Mouse (Mus musculus) forebrain, embryonic 14.5 days (tissue): ENCODE measurements around the gene Efna5. TPM values are rescaled to one million over a fixed set of nuclear protein-coding genes. Genes with fewer than 3 reads are reported as not detected.

Source experiments
- ATAC-seq: fragments of 200-750 bp; cut with Nextera tagmentation; 2 replicates; pipeline ENCODE4 v1.8.0; 2017; ENCODE audit warnings: mild to moderate bottlenecking, moderate library complexity
- DNase-seq: peaks from one replicate; pipeline ENCODE4 v3.0.0-alpha.2; 2015; ENCODE audit warnings: low spot score
- H3K27ac ChIP-seq: fragments of 300-500 bp; sonication (generic); 2 replicates; pipeline ENCODE4 v1.5.1; 2014; ENCODE audit warnings: low read depth, mild to moderate bottlenecking, control low read depth, low read length, moderate library complexity
- H3K27me3 ChIP-seq: fragments of 300-500 bp; sonication (generic); replicated peaks from 2 replicates; pipeline ENCODE4 v1.6.1; 2014; ENCODE audit warnings: low read length, control low read depth, mixed read lengths; ENCODE audit not compliant: control insufficient read depth, insufficient read depth
- H3K36me3 ChIP-seq: fragments of 300-500 bp; sonication (generic); 2 replicates; pipeline ENCODE4 v1.6.1; 2014; ENCODE audit warnings: low read length, control low read depth; ENCODE audit not compliant: control insufficient read depth, insufficient read depth
- H3K4me1 ChIP-seq: fragments of 300-500 bp; sonication (generic); 2 replicates; pipeline ENCODE4 v1.6.1; 2014; ENCODE audit warnings: antibody characterized with exemption, low read length, control low read depth; ENCODE audit not compliant: control insufficient read depth, insufficient read depth
- H3K4me2 ChIP-seq: fragments of 300-500 bp; sonication (generic); 2 replicates; pipeline ENCODE4 v1.6.1; 2014; ENCODE audit warnings: mild to moderate bottlenecking, control low read depth, low read length
- H3K4me3 ChIP-seq: fragments of 300-500 bp; sonication (generic); 2 replicates; pipeline ENCODE4 v1.5.1; 2014; ENCODE audit warnings: low read depth, low read length, control low read depth
- H3K9ac ChIP-seq: fragments of 300-500 bp; sonication (generic); 2 replicates; pipeline ENCODE4 v1.6.1; 2014; ENCODE audit warnings: mild to moderate bottlenecking, low read length, control low read depth, moderate library complexity
- H3K9me3 ChIP-seq: fragments of 300-500 bp; sonication (generic); replicated peaks from 2 replicates; pipeline ENCODE4 v1.6.1; 2016; ENCODE audit warnings: low read length, control low read depth, mixed read lengths; ENCODE audit not compliant: control insufficient read depth
- WGBS: fragments of 180-500 bp; shearing (Covaris S2); extraction: QIAGEN DNeasy Blood & Tissue Kit; methylation state at CpG from one replicate; pipeline ENCODE4 v1.1.7; 2014; 5-methylcytosine and 5-hydroxymethylcytosine counted together
- polyA plus RNA-seq: library from polyadenylated mRNA; unstranded; fragments of >200 nt; fragmentation: Nextera tagmentation; extraction: Ambion mirVana; gene quantifications from 2 replicates; pipeline ENCODE4 v1.2.1, GENCODE M21; 2014

Efna5 gene
- polyA plus RNA-seq, 1 experiment from 2014 or later = 18.8 TPM

GRCm38 (mm10) chr17:62881791-62882725 lies 941 bp upstream of the Efna5 start:
- peak overlapping the region; percentile 96 for H3K4me2 ChIP-seq
- no peaks in the 10 kb centered on the region for H3K9me3 ChIP-seq
- ATAC-seq = peak; percentile 16
- peak overlapping the region; percentile 82 for H3K9ac ChIP-seq
- peak overlapping the region; percentile 67 for H3K4me3 ChIP-seq
- peak; percentile 78 for DNase-seq
- H3K36me3 ChIP-seq = no peaks in the 10 kb centered on the region
- H3K4me1 ChIP-seq = no peaks in the 10 kb centered on the region; the same call in 1 of the 2 replicates
- peak overlapping the region; percentile 83 for H3K27ac ChIP-seq
- peaks cover 9% of the 10 kb centered on the region; the same call in 1 of the 2 replicates for H3K27me3 ChIP-seq
- WGBS = under 1% methylated on average over 57 of the region's 58 CpGs

- Histone ChIP-seq H3K36me3 (no peaks in the 10 kb centered on the region), H3K9me3 (no peaks in the 10 kb centered on the region)
- WGBS = under 1% methylated on average over 79 of the region's 82 CpGs
Observed at GRCm38 (mm10) chr17:62880311-62881175, 574 bp downstream of the Efna5 start.

GRCm38 (mm10) chr17:62879526-62880310 lies 1.4 kb downstream of the Efna5 start:
- Histone ChIP-seq H3K36me3 (no peaks in the 10 kb centered on the region), H3K4me3 (peak overlapping the region; percentile 67), H3K4me2 (peak overlapping the region; percentile 96), H3K9me3 (no peaks in the 10 kb centered on the region), H3K4me1 (no peaks in the 10 kb centered on the region; the same call in 1 of the 2 replicates), H3K9ac (peak overlapping the region; percentile 82), H3K27ac (0 out of 2 replicates have a peak overlapping the region, but pooled peaks have one; percentile 21), H3K27me3 (peaks cover 16% of the 10 kb centered on the region; the same call in 1 of the 2 replicates)
- peak; percentile 62 for DNase-seq
- under 1% methylated on average over 44 of the region's 45 CpGs for WGBS
- ATAC-seq = peak; percentile 4; the same call in 1 of the 2 replicates

More at GRCm38 (mm10) chr17:62880311-62881175, 574 bp downstream of the Efna5 start:
- ATAC-seq = peak; percentile 44
- peak; percentile 68 for DNase-seq
- H3K4me3 ChIP-seq = peak overlapping the region; percentile 67
- peak overlapping the region; percentile 82 for H3K9ac ChIP-seq
- peak overlapping the region; percentile 83 for H3K27ac ChIP-seq
- peaks cover 16% of the 10 kb centered on the region; the same call in 1 of the 2 replicates for H3K27me3 ChIP-seq
- H3K4me2 ChIP-seq = peak overlapping the region; percentile 96
- no peaks in the 10 kb centered on the region; the same call in 1 of the 2 replicates for H3K4me1 ChIP-seq

GRCm38 (mm10) chr17:62875727-62876126 lies 5.4 kb downstream of the Efna5 start:
- Histone ChIP-seq H3K4me1 (peaks cover 5% of the 10 kb centered on the region; the same call in 1 of the 2 replicates), H3K27me3 (peaks cover 27% of the 10 kb centered on the region), H3K36me3 (no peaks in the 10 kb centered on the region), H3K4me2 (no peak overlapping the region), H3K27ac (no peak overlapping the region), H3K9me3 (no peaks in the 10 kb centered on the region), H3K4me3 (no peak overlapping the region), H3K9ac (no peak overlapping the region)
- DNase-seq (no peak), ATAC-seq (no peak)
- WGBS = 15% methylated on average over 3 of the region's 3 CpGs

- Histone ChIP-seq H3K9ac (no peak overlapping the region), H3K27me3 (peaks cover 24% of the 10 kb centered on the region), H3K36me3 (no peaks in the 10 kb centered on the region), H3K4me2 (no peak overlapping the region), H3K9me3 (no peaks in the 10 kb centered on the region), H3K4me1 (peaks cover 8% of the 10 kb centered on the region; the same call in 1 of the 2 replicates), H3K4me3 (no peak overlapping the region), H3K27ac (no peak overlapping the region)
- DNase-seq (no peak), ATAC-seq (0 out of 2 replicates have a peak, but pooled peaks have one; percentile 37)
- 8% methylated on average over 3 of the region's 3 CpGs for WGBS
Observed at GRCm38 (mm10) chr17:62871928-62872327, 9.2 kb downstream of the Efna5 start.

GRCm38 (mm10) chr17:62871191-62871590 lies 9.9 kb downstream of the Efna5 start:
- no peak overlapping the region for H3K9ac ChIP-seq
- WGBS = 8% methylated on average over 5 of the region's 5 CpGs

GRCm38 (mm10) chr17:62870446-62870845 lies 10.7 kb downstream of the Efna5 start:
- H3K27ac ChIP-seq = no peak overlapping the region
- WGBS = 12% methylated on average over 5 of the region's 5 CpGs
- peaks cover 15% of the 10 kb centered on the region for H3K27me3 ChIP-seq
- no peaks in the 10 kb centered on the region for H3K9me3 ChIP-seq
- peaks cover 8% of the 10 kb centered on the region; the same call in 1 of the 2 replicates for H3K4me1 ChIP-seq
- H3K4me2 ChIP-seq = no peak overlapping the region
- 0 out of 2 replicates have a peak, but pooled peaks have one; percentile 26 for ATAC-seq
- H3K9ac ChIP-seq = no peak overlapping the region
- no peak overlapping the region for H3K4me3 ChIP-seq
- H3K36me3 ChIP-seq = no peaks in the 10 kb centered on the region
- no peak for DNase-seq

More at GRCm38 (mm10) chr17:62871191-62871590, 9.9 kb downstream of the Efna5 start:
- Histone ChIP-seq H3K27ac (no peak overlapping the region), H3K27me3 (peaks cover 21% of the 10 kb centered on the region), H3K4me1 (peaks cover 8% of the 10 kb centered on the region; the same call in 1 of the 2 replicates), H3K4me2 (no peak overlapping the region), H3K9me3 (no peaks in the 10 kb centered on the region), H3K4me3 (no peak overlapping the region), H3K36me3 (no peaks in the 10 kb centered on the region)
- ATAC-seq = peak; percentile 80
- DNase-seq = peak; percentile 56

- Histone ChIP-seq H3K27me3 (peaks cover 4% of the 10 kb centered on the region; the same call in 1 of the 2 replicates), H3K9me3 (no peaks in the 10 kb centered on the region), H3K36me3 (no peaks in the 10 kb centered on the region), H3K4me3 (no peak overlapping the region), H3K4me1 (peaks cover 8% of the 10 kb centered on the region), H3K4me2 (no peak overlapping the region), H3K27ac (no peak overlapping the region), H3K9ac (no peak overlapping the region)
- ATAC-seq (no peak), DNase-seq (no peak)
- 97% methylated on average over 8 of the region's 8 CpGs for WGBS
Observed at GRCm38 (mm10) chr17:62864966-62865365, 16.2 kb downstream of the Efna5 start.
